Mouse (Mus musculus) pancreas, adult 10 weeks (tissue): ENCODE data around the gene Map3k9. TPM values are rescaled to one million over a fixed set of nuclear protein-coding genes. Genes with fewer than 3 reads are reported as not detected.

Experiments used
- polyA plus RNA-seq: library from polyadenylated mRNA; stranded (reverse); fragments of 350-450 nt; fragmentation: Illumina TruSeq; extraction: RNeasy Lipid Tissue Mini Kit (QIAGEN cat#74804); gene quantifications from one replicate; pipeline ENCODE4 v1.2.3, GENCODE M21; 2015; ENCODE audit warnings: low read depth, low replicate concordance; ENCODE audit not compliant: insufficient read depth

Map3k9 gene
- polyA plus RNA-seq, result 0.79 TPM

DNA sequence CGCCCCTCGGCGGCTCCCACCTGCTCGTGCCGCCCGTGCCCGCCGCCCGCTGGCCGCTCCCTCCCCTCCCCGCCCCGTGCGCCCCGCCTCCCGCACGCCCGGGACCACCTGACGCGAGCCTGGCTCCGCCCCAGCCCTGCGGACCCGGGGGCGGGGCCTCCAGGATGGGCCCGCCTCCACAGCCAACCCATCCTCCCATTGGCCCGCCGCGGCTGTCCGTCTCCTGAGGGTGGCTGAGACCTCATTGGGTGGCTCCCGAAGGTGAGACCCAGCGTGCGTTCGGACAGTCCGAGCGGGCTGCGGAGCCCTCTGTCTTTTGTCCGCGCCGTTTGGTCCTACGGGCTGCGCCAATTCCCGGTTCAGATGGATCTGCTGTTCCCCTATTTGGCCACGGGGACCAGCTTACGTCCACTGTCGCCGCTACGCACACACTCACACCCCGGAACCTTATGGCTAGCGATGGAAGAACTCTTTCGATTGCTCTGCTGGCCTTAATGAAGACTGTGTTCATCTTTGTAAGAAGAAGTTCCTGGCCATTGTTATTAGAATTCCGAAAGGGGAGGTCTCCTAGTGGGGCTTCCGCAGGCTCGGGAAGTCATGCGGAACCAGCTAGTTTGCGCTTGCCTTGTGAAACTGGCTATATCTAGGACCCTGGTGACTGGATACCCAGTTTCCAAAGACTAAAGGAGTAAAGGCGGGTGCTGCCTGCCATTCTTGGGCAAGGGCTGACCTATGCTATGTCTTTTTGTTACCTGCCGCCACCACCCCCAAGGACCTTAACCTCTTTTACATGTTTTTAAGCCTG lies at the start of gene Map3k9:
Map3k9 (minus strand) TSS at position 71 of the 805 bp plus-strand sequence.

Other genes starting within 250 kb of the Map3k9 start
- 1.1 TPM for gene Gm20498, start 248.3 kb downstream of the Map3k9 start, polyA plus RNA-seq
- 6.4 TPM for gene Synj2bp, start 248.3 kb downstream of the Map3k9 start, polyA plus RNA-seq
- gene Adam21, start 212.7 kb downstream of the Map3k9 start, polyA plus RNA-seq, result not detected
- gene Med6, start 186.2 kb downstream of the Map3k9 start, polyA plus RNA-seq, result 8.0 TPM
- gene Ttc9, start 149.9 kb downstream of the Map3k9 start, polyA plus RNA-seq, result 2.1 TPM
- 22.2 TPM for gene Pcnx, start 78.8 kb upstream of the Map3k9 start, polyA plus RNA-seq